Mouse (Mus musculus) embryonic facial prominence, embryonic 10.5 days (tissue): Measurements from ENCODE around the gene Cyfip1. TPM values are rescaled to one million over a fixed set of nuclear protein-coding genes. Genes with fewer than 3 reads are reported as not detected.

Experiments used
- DNase-seq: peaks from one replicate; pipeline ENCODE4 v3.0.0-alpha.2; 2017; ENCODE audit warnings: low spot score
- H3K27ac ChIP-seq: fragments of 300-500 bp; sonication (generic); replicated peaks from 2 replicates; pipeline ENCODE4 v1.5.1; 2016; ENCODE audit warnings: mild to moderate bottlenecking
- H3K27me3 ChIP-seq: fragments of 300-500 bp; sonication (generic); replicated peaks from 2 replicates; pipeline ENCODE4 v1.6.1; 2016; ENCODE audit warnings: low read depth, mild to moderate bottlenecking; ENCODE audit not compliant: poor library complexity, severe bottlenecking
- H3K36me3 ChIP-seq: fragments of 300-500 bp; sonication (generic); replicated peaks from 2 replicates; pipeline ENCODE4 v1.6.1; 2016; ENCODE audit warnings: mild to moderate bottlenecking, moderate library complexity
- H3K4me1 ChIP-seq: fragments of 300-500 bp; sonication (generic); 2 replicates; pipeline ENCODE4 v1.6.1; 2016
- H3K4me3 ChIP-seq: fragments of 300-500 bp; sonication (generic); 2 replicates; pipeline ENCODE4 v1.5.1; 2016; ENCODE audit warnings: mild to moderate bottlenecking, moderate library complexity
- H3K9me3 ChIP-seq: fragments of 300-500 bp; sonication (generic); 2 replicates; pipeline ENCODE4 v1.6.1; 2016; ENCODE audit warnings: mild to moderate bottlenecking
- WGBS: fragments of 180-500 bp; shearing (Covaris S2); methylation state at CpG from one replicate; pipeline ENCODE4 v1.1.7; 2016; 5-methylcytosine and 5-hydroxymethylcytosine counted together
- polyA plus RNA-seq: library from polyadenylated mRNA; unstranded; fragments of >200 nt; fragmentation: Nextera tagmentation; extraction: Ambion mirVana; gene quantifications from 2 replicates; pipeline ENCODE4 v1.2.1, GENCODE M21; 2016

Cyfip1 gene
- polyA plus RNA-seq, 1 experiment from 2014 or later, result 110 TPM

DNA sequence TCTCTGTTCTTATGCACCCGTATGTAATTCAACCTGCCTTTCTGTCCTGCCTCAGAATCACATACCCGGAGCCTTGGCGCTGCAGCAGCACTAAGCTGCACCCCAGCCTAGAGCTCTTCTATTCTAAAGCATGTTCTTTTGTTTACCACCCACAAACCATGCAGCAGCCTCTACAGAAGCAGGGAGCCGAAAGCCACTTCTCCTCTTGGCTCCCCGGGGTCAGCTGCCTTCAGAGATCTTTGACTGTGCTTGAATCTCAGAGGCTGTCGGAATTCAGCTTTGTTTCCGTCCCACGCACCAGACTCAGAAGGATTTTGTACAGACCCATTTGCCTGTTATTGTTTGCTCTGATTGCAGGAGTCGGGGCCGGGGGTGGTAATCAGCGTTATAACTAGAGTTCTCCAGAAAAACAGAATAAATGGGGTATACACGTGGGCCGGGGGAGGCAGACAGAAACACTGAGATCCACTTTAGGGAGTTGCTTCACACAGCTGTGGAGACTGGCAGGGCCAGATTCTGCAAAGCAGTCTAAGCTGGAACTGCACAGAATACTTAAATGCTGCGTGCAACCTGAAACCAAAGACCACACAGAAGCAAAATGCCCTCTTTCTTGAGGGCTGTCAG lies 8.5 kb downstream of the Cyfip1 start:
- Histone ChIP-seq H3K9me3 (no peaks in the 10 kb centered on the region), H3K4me3 (peak overlapping the region; percentile 34; the same call in 1 of the 2 replicates), H3K27me3 (no peaks in the 10 kb centered on the region), H3K36me3 (peaks cover 8% of the 10 kb centered on the region; the same call in 1 of the 2 replicates), H3K27ac (peak overlapping the region; percentile 82), H3K4me1 (peaks cover 32% of the 10 kb centered on the region)
- DNase-seq, result peak; percentile 61
- WGBS, result 31% methylated on average over 14 of the region's 14 CpGs

GRCm38 (mm10) chr7:55852787-55853186 lies 11.2 kb downstream of the Cyfip1 start:
- no peaks in the 10 kb centered on the region for H3K9me3 ChIP-seq
- H3K27ac ChIP-seq, result no peak overlapping the region
- peaks cover 32% of the 10 kb centered on the region for H3K4me1 ChIP-seq
- H3K4me3 ChIP-seq, result no peak overlapping the region
- WGBS, result 87% methylated on average over 3 of the region's 3 CpGs
- peaks cover 14% of the 10 kb centered on the region for H3K36me3 ChIP-seq
- H3K27me3 ChIP-seq, result no peaks in the 10 kb centered on the region
- no peak for DNase-seq

DNA sequence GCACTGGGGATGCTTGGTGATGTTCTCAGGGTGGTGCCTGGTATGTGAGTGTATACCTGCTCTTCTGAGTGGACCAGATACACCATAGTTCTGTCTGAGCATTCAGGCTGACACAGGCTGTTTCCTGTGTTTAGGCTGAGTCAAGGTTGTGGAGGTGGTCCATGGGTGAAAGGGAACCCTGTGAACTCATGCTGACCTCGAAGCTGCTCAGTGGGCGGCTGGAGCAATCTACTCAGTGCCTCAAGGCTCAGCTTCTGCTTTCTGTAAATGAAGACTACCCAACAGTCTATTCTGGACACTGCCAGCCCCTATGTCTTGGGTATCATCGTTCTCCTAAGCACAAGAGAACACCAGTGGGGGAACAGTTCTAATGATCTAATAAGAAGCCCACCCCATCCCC lies 14.1 kb downstream of the Cyfip1 start:
- 82% methylated on average over 3 of the region's 3 CpGs for WGBS
- no peaks in the 10 kb centered on the region for H3K9me3 ChIP-seq
- no peak for DNase-seq

GRCm38 (mm10) chr7:55856741-55857140 lies 15.2 kb downstream of the Cyfip1 start:
- no peaks in the 10 kb centered on the region for H3K9me3 ChIP-seq
- no peak for DNase-seq
- no peak overlapping the region for H3K4me3 ChIP-seq
- 0 out of 2 replicates have a peak, but pooled peaks cover 2% of the 10 kb centered on the region for H3K4me1 ChIP-seq
- H3K27me3 ChIP-seq, result no peaks in the 10 kb centered on the region
- WGBS, result 92% methylated on average over 4 of the region's 4 CpGs
- no peak overlapping the region for H3K27ac ChIP-seq
- peaks cover 14% of the 10 kb centered on the region for H3K36me3 ChIP-seq

More for the DNA sequence above, 14.1 kb downstream of the Cyfip1 start:
- H3K4me1 ChIP-seq, result peaks cover 12% of the 10 kb centered on the region
- H3K27me3 ChIP-seq, result no peaks in the 10 kb centered on the region
- H3K36me3 ChIP-seq, result peaks cover 14% of the 10 kb centered on the region
- no peak overlapping the region for H3K4me3 ChIP-seq
- H3K27ac ChIP-seq, result no peak overlapping the region

DNA sequence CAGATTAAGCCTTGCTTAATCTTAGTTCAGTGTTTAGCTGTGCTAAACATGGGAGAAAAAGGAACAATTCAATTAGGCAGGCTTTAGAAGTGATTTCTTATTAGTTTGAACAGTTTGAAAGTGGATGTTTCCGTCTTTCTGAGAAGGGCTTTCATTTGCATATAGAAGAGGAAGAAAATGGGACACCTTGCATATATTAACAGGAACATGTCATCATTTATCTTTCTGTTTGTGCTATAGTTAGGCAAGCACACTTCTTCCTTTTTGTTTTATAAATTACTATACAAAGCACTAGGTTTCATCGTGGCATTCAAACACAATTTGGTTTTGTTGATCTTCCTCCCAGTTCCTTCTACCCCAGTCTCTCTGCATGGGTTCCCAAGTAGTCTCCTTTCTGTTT lies 16.2 kb downstream of the Cyfip1 start:
- H3K4me1 ChIP-seq, result no peaks in the 10 kb centered on the region
- 85% methylated on average over 2 of the region's 2 CpGs for WGBS
- H3K4me3 ChIP-seq, result no peak overlapping the region
- no peaks in the 10 kb centered on the region for H3K27me3 ChIP-seq
- DNase-seq, result no peak
- H3K36me3 ChIP-seq, result peaks cover 20% of the 10 kb centered on the region
- no peaks in the 10 kb centered on the region for H3K9me3 ChIP-seq
- no peak overlapping the region for H3K27ac ChIP-seq

- H3K27me3 ChIP-seq, result no peaks in the 10 kb centered on the region
- no peak overlapping the region for H3K27ac ChIP-seq
- no peak for DNase-seq
- H3K4me3 ChIP-seq, result no peak overlapping the region
- no peaks in the 10 kb centered on the region for H3K4me1 ChIP-seq
- peaks cover 29% of the 10 kb centered on the region for H3K36me3 ChIP-seq
- WGBS, result 87% methylated on average over 3 of the region's 3 CpGs
- no peaks in the 10 kb centered on the region for H3K9me3 ChIP-seq
These were observed 17.4 kb downstream of the Cyfip1 start for GRCm38 (mm10) chr7:55858836-55859517.

- DNase-seq, result no peak
- H3K27me3 ChIP-seq, result no peaks in the 10 kb centered on the region
- H3K4me3 ChIP-seq, result no peak overlapping the region
- peaks cover 29% of the 10 kb centered on the region for H3K36me3 ChIP-seq
- no peaks in the 10 kb centered on the region for H3K9me3 ChIP-seq
- no peaks in the 10 kb centered on the region for H3K4me1 ChIP-seq
- no peak overlapping the region for H3K27ac ChIP-seq
- WGBS, result 87% methylated on average over 2 of the region's 2 CpGs
These were observed 17.9 kb downstream of the Cyfip1 start for GRCm38 (mm10) chr7:55859518-55859872.

DNA sequence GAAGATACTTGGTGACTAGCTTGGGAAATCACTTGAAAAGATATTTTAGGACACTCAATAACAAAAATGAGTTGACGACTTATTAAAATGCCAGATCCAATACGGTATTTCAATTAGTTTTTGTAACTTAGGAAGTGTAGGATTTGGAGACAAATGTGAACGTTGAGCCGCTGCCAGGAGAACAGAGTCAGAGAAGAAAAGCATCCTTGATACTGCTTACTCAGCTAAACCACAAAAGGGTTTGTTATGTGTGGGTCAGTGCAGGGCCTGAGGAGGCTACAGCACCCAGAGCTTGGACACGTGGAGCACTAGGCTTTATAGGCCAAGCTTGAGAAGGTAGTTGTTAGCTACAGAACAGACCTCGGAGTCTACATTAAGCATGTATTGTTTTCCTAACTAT lies 18.4 kb downstream of the Cyfip1 start:
- Histone ChIP-seq H3K4me1 (no peaks in the 10 kb centered on the region), H3K9me3 (no peaks in the 10 kb centered on the region), H3K27me3 (no peaks in the 10 kb centered on the region), H3K4me3 (no peak overlapping the region), H3K36me3 (peaks cover 29% of the 10 kb centered on the region), H3K27ac (no peak overlapping the region)
- WGBS, result 93% methylated on average over 6 of the region's 6 CpGs
- no peak for DNase-seq

DNA sequence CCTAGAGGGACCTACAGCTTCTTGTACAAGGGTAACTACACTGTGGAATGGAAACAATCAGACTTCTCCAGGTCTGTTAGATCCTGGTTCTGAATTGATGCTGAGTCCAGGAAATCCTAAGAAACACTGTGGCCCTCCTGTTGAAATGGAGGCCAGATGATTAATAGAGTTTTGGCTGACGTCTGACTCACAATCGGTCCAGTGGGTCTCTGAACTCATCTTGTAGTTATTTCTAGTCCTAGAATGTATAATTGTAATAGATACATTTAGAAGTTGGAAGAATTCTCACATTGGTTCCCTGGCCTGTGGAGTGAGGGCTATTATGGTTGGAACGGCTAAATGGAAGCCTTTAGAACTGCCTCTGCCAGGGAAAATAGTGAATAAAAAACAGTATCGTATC lies 19.6 kb downstream of the Cyfip1 start:
- Histone ChIP-seq H3K9me3 (no peaks in the 10 kb centered on the region), H3K36me3 (peaks cover 25% of the 10 kb centered on the region), H3K27me3 (no peaks in the 10 kb centered on the region), H3K4me1 (no peaks in the 10 kb centered on the region), H3K4me3 (no peak overlapping the region), H3K27ac (no peak overlapping the region)
- DNase-seq, result no peak
- WGBS, result 93% methylated on average over 4 of the region's 4 CpGs

- Histone ChIP-seq H3K36me3 (peaks cover 15% of the 10 kb centered on the region), H3K9me3 (no peaks in the 10 kb centered on the region), H3K27ac (no peak overlapping the region), H3K4me1 (0 out of 2 replicates have a peak, but pooled peaks cover 3% of the 10 kb centered on the region), H3K27me3 (no peaks in the 10 kb centered on the region), H3K4me3 (no peak overlapping the region)
- DNase-seq, result no peak
These were observed 23.5 kb downstream of the Cyfip1 start for GRCm38 (mm10) chr7:55865044-55865443.

- H3K27ac ChIP-seq, result no peak overlapping the region
- DNase-seq, result no peak
- H3K27me3 ChIP-seq, result no peaks in the 10 kb centered on the region
- H3K4me1 ChIP-seq, result 0 out of 2 replicates have a peak, but pooled peaks cover 3% of the 10 kb centered on the region
- no peaks in the 10 kb centered on the region for H3K9me3 ChIP-seq
- 78% methylated on average over 8 of the region's 8 CpGs for WGBS
- no peak overlapping the region for H3K4me3 ChIP-seq
- peaks cover 15% of the 10 kb centered on the region for H3K36me3 ChIP-seq
These were observed 24.3 kb downstream of the Cyfip1 start for GRCm38 (mm10) chr7:55865750-55866416.

- Histone ChIP-seq H3K27ac (no peak overlapping the region), H3K9me3 (no peaks in the 10 kb centered on the region), H3K4me1 (0 out of 2 replicates have a peak, but pooled peaks cover 3% of the 10 kb centered on the region), H3K36me3 (peaks cover 21% of the 10 kb centered on the region), H3K4me3 (no peak overlapping the region), H3K27me3 (no peaks in the 10 kb centered on the region)
- 82% methylated on average over 7 of the region's 7 CpGs for WGBS
- DNase-seq, result no peak
These were observed 26.7 kb downstream of the Cyfip1 start for GRCm38 (mm10) chr7:55868247-55868646.

DNA sequence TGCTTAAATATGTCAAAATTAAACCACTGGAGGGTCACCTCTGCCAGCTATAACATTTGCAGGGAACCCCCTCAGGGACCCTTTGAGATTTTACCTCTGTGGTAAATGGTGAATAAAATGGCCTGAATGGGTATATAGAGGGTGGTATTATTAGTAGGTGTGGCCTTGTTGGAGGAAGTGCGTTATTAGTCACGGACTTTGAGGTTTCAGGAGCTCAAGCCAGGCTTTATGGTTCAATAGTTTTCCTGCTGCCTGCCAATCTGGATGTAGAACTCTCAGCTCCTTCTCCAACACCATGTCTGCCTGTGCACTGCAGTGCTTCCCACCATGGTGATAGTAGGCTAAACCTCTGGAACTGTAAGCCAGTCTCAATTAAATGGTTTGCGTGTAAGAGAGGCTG lies 27.7 kb downstream of the Cyfip1 start:
- Histone ChIP-seq H3K4me1 (0 out of 2 replicates have a peak, but pooled peaks cover 3% of the 10 kb centered on the region), H3K9me3 (no peaks in the 10 kb centered on the region), H3K4me3 (no peak overlapping the region), H3K36me3 (peaks cover 27% of the 10 kb centered on the region), H3K27ac (no peak overlapping the region), H3K27me3 (no peaks in the 10 kb centered on the region)
- no peak for DNase-seq
- WGBS, result 81% methylated on average over 3 of the region's 3 CpGs
